Mouse (Mus musculus): Measurements from ENCODE around the gene Vmn2r69. TPM values are rescaled to one million over a fixed set of nuclear protein-coding genes. Genes with fewer than 3 reads are reported as not detected.

The Vmn2r69 gene
- polyA plus RNA-seq (2016; fragmentation: Nextera tagmentation; extraction: Ambion mirVana), result not detected in 2 replicates

DNA sequence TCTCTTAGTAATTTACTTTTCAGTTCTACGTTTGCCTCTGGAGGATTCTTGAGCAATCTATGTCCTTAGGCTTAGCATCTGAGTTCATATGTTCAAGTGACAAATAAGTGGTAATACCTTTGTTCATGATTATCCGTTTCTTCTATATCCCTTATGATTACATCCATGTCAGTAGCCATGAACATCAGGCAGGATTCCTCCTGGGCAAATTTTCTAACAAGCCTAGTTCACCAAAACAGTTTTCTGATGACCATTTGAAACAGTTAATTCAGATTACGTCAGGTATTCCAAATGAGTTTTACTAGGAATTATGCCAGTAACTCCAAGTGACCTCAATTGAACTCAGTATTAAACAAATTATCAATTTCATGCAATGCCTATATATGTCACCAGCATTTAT is at the start of gene Vmn2r69:
Gene Vmn2r69 (minus strand): TSS at position 101 of the 400 bp plus-strand sequence.
- WGBS, result 72% methylated on average over 3 of the region's 3 CpGs
- H3K4me2 ChIP-seq (replicated peaks), result no peak within 1 kb of the TSS
- no peaks in the 10 kb centered on the region for H3K36me3 ChIP-seq
- no peaks in the 10 kb centered on the region for H3K27me3 ChIP-seq
- peaks cover 2% of the 10 kb centered on the region; the same call in 1 of the 2 replicates for H3K9me3 ChIP-seq
- H3K4me3 ChIP-seq, result no peak within 1 kb of the TSS
- H3K9ac ChIP-seq (replicated peaks), result no peak within 1 kb of the TSS
- H3K27ac ChIP-seq (replicated peaks), result no peak within 1 kb of the TSS
- no peak for ATAC-seq (ENCODE audit: low FRiP score, low read depth)
- no peaks in the 10 kb centered on the region for H3K4me1 ChIP-seq

Other genes with a start within 250 kb of the Vmn2r69 start
- gene Vmn2r68, start 178.1 kb downstream of the Vmn2r69 start, polyA plus RNA-seq (2016; fragmentation: Nextera tagmentation; extraction: Ambion mirVana), result not detected in 2 replicates
- not detected in 2 replicates for gene Vmn2r71, start 147.2 kb upstream of the Vmn2r69 start, polyA plus RNA-seq (2016; fragmentation: Nextera tagmentation; extraction: Ambion mirVana)
- gene Vmn2r70, start 153.3 kb upstream of the Vmn2r69 start, polyA plus RNA-seq (2016; fragmentation: Nextera tagmentation; extraction: Ambion mirVana), result not detected in 2 replicates